Mouse (Mus musculus) neural tube, embryonic 14.5 days (tissue): Measurements from ENCODE around the gene Strn3. TPM values are rescaled to one million over a fixed set of nuclear protein-coding genes. Genes with fewer than 3 reads are reported as not detected.
"Not testable (repeated sequence)": the region's sequence is repeated elsewhere in the genome, so short reads cannot be mapped to it uniquely, and the experiment has no call there.

ENCODE experiments used
- ATAC-seq: fragments of 200-750 bp; cut with Nextera tagmentation; 2 replicates; pipeline ENCODE4 v1.8.0; 2017; ENCODE audit warnings: low read depth, mild to moderate bottlenecking, moderate TSS enrichment, moderate library complexity
- H3K27ac ChIP-seq: fragments of 300-500 bp; sonication (generic); 2 replicates; pipeline ENCODE4 v1.5.1; 2014; ENCODE audit warnings: low read depth, mild to moderate bottlenecking, control low read depth, low read length, moderate library complexity, mixed read lengths
- H3K27me3 ChIP-seq: fragments of 300-500 bp; sonication (generic); 2 replicates; pipeline ENCODE4 v1.6.1; 2014; ENCODE audit warnings: low read length; ENCODE audit not compliant: control insufficient read depth, insufficient read depth
- H3K36me3 ChIP-seq: fragments of 300-500 bp; sonication (generic); 2 replicates; pipeline ENCODE4 v1.6.1; 2014; ENCODE audit warnings: low read length, mixed read lengths; ENCODE audit not compliant: control insufficient read depth, insufficient read depth
- H3K4me1 ChIP-seq: fragments of 300-500 bp; sonication (generic); 2 replicates; pipeline ENCODE4 v1.6.1; 2014; ENCODE audit warnings: low read length; ENCODE audit not compliant: control insufficient read depth, insufficient read depth
- H3K4me2 ChIP-seq: fragments of 300-500 bp; sonication (generic); 2 replicates; pipeline ENCODE4 v1.6.1; 2014; ENCODE audit warnings: mild to moderate bottlenecking, low read depth, low read length, control low read depth
- H3K4me3 ChIP-seq: fragments of 300-500 bp; sonication (generic); 2 replicates; pipeline ENCODE4 v1.5.1; 2014; ENCODE audit warnings: low read depth, low read length, control low read depth, mixed read lengths
- H3K9ac ChIP-seq: fragments of 300-500 bp; sonication (generic); replicated peaks from 2 replicates; pipeline ENCODE4 v1.6.1; 2014; ENCODE audit warnings: low read depth, mild to moderate bottlenecking, control low read depth, low read length, mixed read lengths
- H3K9me3 ChIP-seq: fragments of 300-500 bp; sonication (generic); 2 replicates; pipeline ENCODE4 v1.6.1; 2016; ENCODE audit warnings: low read length; ENCODE audit not compliant: control insufficient read depth
- WGBS: fragments of 180-500 bp; shearing (Covaris S2); extraction: QIAGEN DNeasy Blood & Tissue Kit; methylation state at CpG from one replicate; pipeline ENCODE4 v1.1.7; 2014; 5-methylcytosine and 5-hydroxymethylcytosine counted together
- polyA plus RNA-seq: library from polyadenylated mRNA; unstranded; fragments of >200 nt; fragmentation: Nextera tagmentation; extraction: Ambion mirVana; gene quantifications from 2 replicates; pipeline ENCODE4 v1.2.1, GENCODE M21; 2014

The Strn3 gene
- polyA plus RNA-seq, 1 experiment from 2014 or later = 48.6 TPM

GRCm38 (mm10) chr12:51603306-51603705 is 88.4 kb downstream of the Strn3 start:
- Histone ChIP-seq H3K9ac (no peak overlapping the region), H3K27me3 (no peaks in the 10 kb centered on the region), H3K36me3 (peaks cover 3% of the 10 kb centered on the region; the same call in 1 of the 2 replicates), H3K4me3 (no peak overlapping the region), H3K27ac (no peak overlapping the region), H3K4me2 (no peak overlapping the region), H3K9me3 (no peaks in the 10 kb centered on the region), H3K4me1 (no peaks in the 10 kb centered on the region)
- WGBS = 98% methylated on average over 10 of the region's 10 CpGs
- no peak for ATAC-seq

GRCm38 (mm10) chr12:51594030-51594470 is 97.6 kb downstream of the Strn3 start:
- no peak for ATAC-seq
- Histone ChIP-seq H3K27ac (no peak overlapping the region), H3K9ac (peak overlapping the region; percentile 57), H3K9me3 (no peaks in the 10 kb centered on the region), H3K4me2 (peak overlapping the region; percentile 96), H3K36me3 (no peaks in the 10 kb centered on the region), H3K4me1 (no peaks in the 10 kb centered on the region; the same call in 1 of the 2 replicates), H3K27me3 (peaks cover 16% of the 10 kb centered on the region), H3K4me3 (peak overlapping the region; percentile 69)
- 2% methylated on average over 18 of the region's 18 CpGs for WGBS

GRCm38 (mm10) chr12:51593229-51594029 is 98.3 kb downstream of the Strn3 start, which contains the start of gene Coch:
Gene Coch, plus strand, starts transcription at chr12:51593341.
- peaks cover 16% of the 10 kb centered on the region for H3K27me3 ChIP-seq

GRCm38 (mm10) chr12:51592888-51593228 is 98.8 kb downstream of the Strn3 start:
- H3K4me3 ChIP-seq = peak overlapping the region; percentile 69
- WGBS = 1% methylated on average over 18 of the region's 21 CpGs
- no peaks in the 10 kb centered on the region for H3K36me3 ChIP-seq
- H3K9ac ChIP-seq = peak overlapping the region; percentile 57
- H3K4me1 ChIP-seq = no peaks in the 10 kb centered on the region; the same call in 1 of the 2 replicates
- H3K9me3 ChIP-seq = no peaks in the 10 kb centered on the region
- H3K4me2 ChIP-seq = peak overlapping the region; percentile 96
- H3K27ac ChIP-seq = no peak overlapping the region
- peaks cover 16% of the 10 kb centered on the region for H3K27me3 ChIP-seq
- ATAC-seq = no peak; the same call in 1 of the 2 replicates

More at GRCm38 (mm10) chr12:51593229-51594029, 98.3 kb downstream of the Strn3 start, which contains the start of gene Coch:
- H3K36me3 ChIP-seq = no peaks in the 10 kb centered on the region
- no peaks in the 10 kb centered on the region for H3K9me3 ChIP-seq
- H3K4me2 ChIP-seq = peak within 1 kb of the TSS; percentile 96
- peak within 1 kb of the TSS; percentile 69 for H3K4me3 ChIP-seq
- H3K9ac ChIP-seq = peak within 1 kb of the TSS; percentile 57
- H3K27ac ChIP-seq = no peak within 1 kb of the TSS
- peak; percentile 88 for ATAC-seq
- no peaks in the 10 kb centered on the region; the same call in 1 of the 2 replicates for H3K4me1 ChIP-seq
- under 1% methylated on average over 70 of the region's 79 CpGs for WGBS

- Histone ChIP-seq H3K27me3 (peaks cover 16% of the 10 kb centered on the region), H3K4me1 (no peaks in the 10 kb centered on the region; the same call in 1 of the 2 replicates), H3K4me2 (no peak overlapping the region), H3K4me3 (no peak overlapping the region), H3K9ac (no peak overlapping the region), H3K27ac (no peak overlapping the region), H3K36me3 (no peaks in the 10 kb centered on the region), H3K9me3 (no peaks in the 10 kb centered on the region)
- WGBS = 68% methylated on average over 8 of the region's 8 CpGs
- no peak for ATAC-seq
Measured at GRCm38 (mm10) chr12:51591921-51592320, 99.8 kb downstream of the Strn3 start.

GRCm38 (mm10) chr12:51589263-51589662 is 102.4 kb downstream of the Strn3 start:
- Histone ChIP-seq H3K4me2 (no peak overlapping the region), H3K27me3 (peaks cover 11% of the 10 kb centered on the region), H3K4me3 (no peak overlapping the region), H3K27ac (no peak overlapping the region), H3K9ac (no peak overlapping the region), H3K9me3 (no peaks in the 10 kb centered on the region), H3K4me1 (no peaks in the 10 kb centered on the region; the same call in 1 of the 2 replicates), H3K36me3 (no peaks in the 10 kb centered on the region)
- 89% methylated on average over 5 of the region's 5 CpGs for WGBS
- no peak for ATAC-seq

GRCm38 (mm10) chr12:51577816-51578215 is 113.9 kb downstream of the Strn3 start:
- ATAC-seq, H3K27me3 ChIP-seq, H3K9ac ChIP-seq, H3K9me3 ChIP-seq, H3K27ac ChIP-seq, H3K36me3 ChIP-seq, H3K4me3 ChIP-seq, H3K4me1 ChIP-seq, H3K4me2 ChIP-seq: not testable (repeated sequence)
- 98% methylated on average over 2 of the region's 2 CpGs for WGBS

GRCm38 (mm10) chr12:51572651-51573050 is 119.0 kb downstream of the Strn3 start:
- Histone ChIP-seq H3K4me2 (no peak overlapping the region), H3K9ac (no peak overlapping the region), H3K36me3 (no peaks in the 10 kb centered on the region), H3K4me3 (no peak overlapping the region), H3K9me3 (no peaks in the 10 kb centered on the region), H3K4me1 (no peaks in the 10 kb centered on the region), H3K27me3 (no peaks in the 10 kb centered on the region), H3K27ac (no peak overlapping the region)
- no peak for ATAC-seq
- 82% methylated on average over 4 of the region's 4 CpGs for WGBS

- ATAC-seq = no peak
- H3K9ac ChIP-seq = no peak overlapping the region
- no peak overlapping the region for H3K27ac ChIP-seq
- no peaks in the 10 kb centered on the region for H3K9me3 ChIP-seq
- H3K27me3 ChIP-seq = no peaks in the 10 kb centered on the region
- 71% methylated on average over 7 of the region's 7 CpGs for WGBS
- no peak overlapping the region for H3K4me2 ChIP-seq
- H3K4me1 ChIP-seq = no peaks in the 10 kb centered on the region
- no peak overlapping the region for H3K4me3 ChIP-seq
- H3K36me3 ChIP-seq = no peaks in the 10 kb centered on the region
Measured at GRCm38 (mm10) chr12:51569944-51570343, 121.8 kb downstream of the Strn3 start.
